Mouse (Mus musculus) embryo, embryonic 11 days (tissue): ENCODE data around the gene Bricd5.
A peak's percentile ranks its signal among the peaks of the same experiment; 100 is the strongest.

Experiments used
- DNase-seq: peaks from one replicate; pipeline ENCODE4 v3.0.0-alpha.2; 2015

The Bricd5 gene

GRCm38 (mm10) chr17:24463374-24464133 is 10.1 kb upstream of the Bricd5 start:
- no peak for DNase-seq

GRCm38 (mm10) chr17:24468636-24469246 is 4.9 kb upstream of the Bricd5 start:
- no peak for DNase-seq

- DNase-seq = no peak
These were observed 4.3 kb upstream of the Bricd5 start for GRCm38 (mm10) chr17:24469336-24469909.

GRCm38 (mm10) chr17:24469910-24470602 is 3.6 kb upstream of the Bricd5 start, which contains the start of the genes E4f1 and Pgp:
Gene E4f1, minus strand, starts transcription at chr17:24470313.
Gene Pgp, plus strand, starts transcription at chr17:24470392.
- peak; percentile 99 for DNase-seq

GRCm38 (mm10) chr17:24470701-24471527 is 2.8 kb upstream of the Bricd5 start:
- DNase-seq = peak; percentile 60

DNA sequence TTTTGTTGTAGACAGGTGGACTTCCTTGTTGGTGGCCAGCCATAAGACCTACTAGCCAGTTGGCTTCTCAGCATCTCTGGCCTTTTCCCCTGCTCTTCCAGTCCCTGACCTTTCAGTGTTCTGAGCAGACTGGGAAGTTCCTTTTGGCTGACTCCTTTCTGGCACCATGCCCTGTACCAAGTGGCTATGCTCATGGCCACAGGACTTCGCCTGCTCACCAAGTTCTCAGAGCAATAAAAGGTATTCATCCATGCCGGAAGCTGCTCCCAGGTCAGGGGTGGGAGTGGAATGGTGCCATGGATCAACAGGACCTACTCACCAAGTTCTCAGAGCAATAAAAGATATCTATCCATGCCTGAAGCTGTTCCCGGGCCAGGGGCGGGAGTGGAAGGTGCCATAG is 1.2 kb upstream of the Bricd5 start:
- no peak for DNase-seq

DNA sequence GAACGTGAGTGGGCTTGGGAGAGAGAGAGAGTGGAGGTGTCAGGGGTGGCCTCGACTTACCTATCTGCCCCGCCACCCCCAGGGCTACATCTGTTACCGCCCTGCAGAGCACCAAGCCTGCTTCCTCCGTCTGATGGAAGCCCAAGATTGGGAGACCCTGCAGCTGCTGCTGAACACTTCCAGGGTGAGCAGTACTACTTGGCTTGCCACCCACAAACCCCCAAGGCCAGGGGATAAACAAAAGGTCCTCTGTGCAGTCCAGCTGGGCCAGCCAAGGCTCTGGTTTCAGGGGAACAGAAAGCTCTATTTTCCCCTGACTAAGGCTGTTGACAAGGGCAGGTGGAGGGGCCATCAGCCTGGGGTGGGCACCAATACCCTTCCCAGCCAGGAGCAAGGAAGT is 873 bp downstream of the Bricd5 start:
- no peak for DNase-seq

DNA sequence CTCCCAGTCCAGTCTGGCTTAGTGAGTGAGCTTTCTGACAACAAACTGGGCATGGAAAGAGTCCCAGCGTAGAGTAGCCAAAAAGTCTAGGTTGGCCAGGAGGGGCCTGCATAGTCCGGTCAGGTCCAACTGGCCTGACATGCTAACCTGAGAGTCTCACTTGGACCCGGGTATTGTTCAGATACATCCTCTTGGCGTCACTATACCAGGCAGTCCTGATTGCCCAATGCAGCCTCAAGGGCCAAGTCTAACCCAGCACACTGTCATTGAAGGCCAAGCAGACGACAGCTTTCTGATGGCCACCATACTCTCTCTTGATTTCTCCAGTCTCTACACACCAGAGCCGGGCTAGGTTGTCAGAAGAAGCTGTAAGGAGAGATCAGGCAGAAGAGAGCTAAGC is 1.9 kb downstream of the Bricd5 start:
- no peak for DNase-seq

- no peak for DNase-seq
These were observed 2.5 kb downstream of the Bricd5 start for GRCm38 (mm10) chr17:24476022-24476776.

- no peak for DNase-seq
These were observed 3.6 kb downstream of the Bricd5 start for GRCm38 (mm10) chr17:24477053-24477984.

GRCm38 (mm10) chr17:24477985-24478600 is 4.4 kb downstream of the Bricd5 start:
- no peak for DNase-seq

- peak; percentile 98 for DNase-seq
These were observed 5.1 kb downstream of the Bricd5 start, which contains the start of gene Mlst8 for GRCm38 (mm10) chr17:24478663-24479380. Gene Mlst8, minus strand, starts transcription at chr17:24479078.

DNA sequence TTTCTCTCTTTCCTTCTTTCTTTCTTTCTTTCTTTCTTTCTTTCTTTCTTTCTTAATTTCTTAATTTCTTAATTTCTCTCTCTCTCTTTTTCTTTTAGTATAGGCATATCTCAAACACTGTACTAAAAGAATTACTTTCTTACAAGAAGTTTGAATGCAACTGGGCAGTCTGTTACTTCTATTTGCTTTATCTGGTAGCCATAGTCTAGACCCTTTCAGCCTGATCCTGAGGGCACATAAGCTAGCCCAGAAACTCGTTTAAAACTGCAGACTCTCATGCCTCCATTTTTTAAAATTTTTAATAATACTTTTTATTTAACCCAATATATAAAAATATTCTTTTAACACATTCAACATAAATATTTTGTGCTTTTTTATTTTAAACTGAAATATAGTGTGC is 5.7 kb downstream of the Bricd5 start:
- DNase-seq = no peak

DNA sequence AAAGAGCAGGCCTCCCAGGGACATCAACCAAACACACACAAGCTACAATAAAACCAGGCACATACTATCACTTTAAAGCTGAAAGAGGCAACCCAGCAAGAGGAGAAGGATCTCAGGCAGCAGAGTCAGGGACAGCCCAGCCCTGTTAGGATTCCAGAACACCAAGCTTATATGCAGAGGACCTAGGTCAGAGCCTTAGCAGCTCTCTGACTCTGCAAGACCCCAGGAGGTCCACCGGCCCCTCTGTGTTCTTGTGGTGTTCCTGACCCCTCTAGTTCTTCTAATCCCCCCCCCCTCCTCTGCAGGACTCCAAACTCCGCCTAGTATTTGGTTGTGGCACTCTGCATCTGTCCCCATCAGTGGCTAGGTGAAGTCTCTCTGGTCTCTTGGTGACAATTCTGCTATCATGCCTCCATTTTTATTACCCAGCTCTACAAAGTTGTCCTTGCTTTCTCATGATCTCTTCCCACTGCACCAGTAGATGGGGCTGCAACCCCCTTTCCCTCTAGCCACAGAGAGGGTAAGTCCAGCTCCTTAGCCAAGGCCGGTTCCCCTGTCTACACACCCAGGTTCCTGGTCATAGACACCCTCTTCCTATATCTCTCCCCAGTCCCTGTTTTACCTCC is 6.6 kb downstream of the Bricd5 start:
- DNase-seq = no peak

- no peak for DNase-seq
These were observed 7.5 kb downstream of the Bricd5 start for GRCm38 (mm10) chr17:24481027-24481815.

GRCm38 (mm10) chr17:24483495-24483894 is 9.8 kb downstream of the Bricd5 start:
- DNase-seq = no peak

DNA sequence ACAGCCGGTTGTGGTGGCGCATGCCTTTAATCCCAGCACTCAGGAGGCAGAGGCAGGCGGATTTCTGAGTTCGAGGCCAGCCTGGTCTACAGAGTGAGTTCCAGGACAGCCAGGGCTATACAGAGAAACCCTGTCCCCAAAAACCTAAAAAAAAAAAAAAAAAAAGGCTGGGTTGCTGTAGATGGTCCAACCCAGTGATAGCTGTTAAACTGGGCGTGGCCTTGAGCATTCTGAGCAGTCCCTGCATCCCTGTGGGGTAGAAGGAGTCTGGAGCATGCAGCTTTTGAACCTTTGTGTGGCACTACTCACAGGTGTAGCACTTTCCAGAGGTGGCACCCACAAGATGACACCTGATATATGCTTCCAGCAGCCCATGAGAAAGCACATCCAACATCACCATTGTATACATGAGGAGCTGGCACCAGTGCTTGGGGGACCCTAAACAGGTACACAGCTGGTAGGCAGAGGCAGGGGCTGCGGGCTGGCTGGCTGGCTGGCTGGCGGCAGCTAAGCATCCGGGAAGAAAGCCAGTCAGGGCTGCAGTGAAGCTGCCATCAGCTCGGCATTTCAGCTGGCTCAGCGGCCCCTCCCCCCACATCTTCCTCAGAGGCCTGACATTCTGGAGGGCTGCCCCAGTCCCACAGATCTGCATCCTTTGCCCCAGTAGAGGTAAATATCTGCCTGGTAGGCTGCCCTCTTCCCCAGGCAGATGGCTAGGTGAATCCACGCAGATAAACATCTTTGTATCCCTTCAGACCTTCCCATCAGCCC is 11.6 kb downstream of the Bricd5 start:
- DNase-seq = peak; percentile 45
